Mouse (Mus musculus): ENCODE data around the gene Pepd.

- TF ChIP-seq CTCF (IDR thresholded peaks at IDR 0.05; ENCODE audit: extremely low read depth, insufficient read depth, low read length) (no peak), POLR2A (IDR thresholded peaks at IDR 0.05; ENCODE audit: extremely low read depth, insufficient read depth, low read length) (no peak)
Measured at GRCm38 (mm10) chr7:34936347-34936746, 24.2 kb downstream of the Pepd start.

Data from cortical plate, adult 2 months (tissue).